Mouse (Mus musculus): ENCODE measurements around the gene Ntpcr. TPM values are rescaled to one million over a fixed set of nuclear protein-coding genes. Genes with fewer than 3 reads are reported as not detected.

The Ntpcr gene
- total and polyA plus RNA-seq, 3 experiments = 40.0 to 45.3 TPM; not detected in 1

DNA sequence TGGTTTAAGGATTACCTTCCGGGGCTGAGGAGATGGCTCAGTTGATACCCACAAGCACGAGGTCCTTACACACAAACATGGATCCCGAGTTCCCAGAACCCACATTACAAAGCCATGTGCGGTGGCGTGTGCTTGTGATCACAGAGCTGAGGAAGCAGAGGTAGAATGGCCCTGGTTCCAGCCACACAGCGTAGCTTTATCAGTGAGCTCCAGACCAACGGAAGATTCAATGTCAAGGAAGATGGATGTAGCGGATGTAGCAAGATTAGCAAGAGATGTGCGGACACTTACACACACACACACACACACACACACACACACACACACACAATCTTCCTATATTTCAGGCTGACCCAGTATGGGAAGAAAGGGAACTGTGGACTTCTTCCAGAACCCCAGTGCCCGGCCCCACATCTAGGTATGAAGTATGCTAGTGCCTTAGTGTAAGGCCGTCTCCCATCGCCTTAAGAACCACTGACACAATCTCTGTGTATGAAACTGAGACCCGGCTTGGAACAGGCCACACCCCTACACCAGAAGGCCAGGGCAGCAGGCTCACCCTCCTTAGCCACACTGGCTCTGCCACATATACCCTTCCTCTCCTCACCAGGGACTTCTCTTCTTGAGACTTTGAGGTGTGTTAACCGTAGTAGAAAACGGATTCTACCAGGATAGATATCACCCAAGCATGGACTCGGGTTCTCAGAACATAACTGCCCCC lies 33.5 kb downstream of the Ntpcr start:
- H3K79me2 ChIP-seq (ENCODE audit: control insufficient read depth, insufficient read depth, low read length, poor library complexity) = no peaks in the 10 kb centered on the region
- DNase-seq (ENCODE audit: low read depth, low spot score) = no peak
- H3K9ac ChIP-seq (ENCODE audit: control insufficient read depth, low read depth, low read length, poor library complexity, severe bottlenecking) = no peak overlapping the region
- no peak overlapping the region for H3K27ac ChIP-seq (ENCODE audit: control insufficient read depth, low read depth, low read length)
- H3K36me3 ChIP-seq (ENCODE audit: control insufficient read depth in 1 of 2, insufficient read depth in 2 of 2, low read length in 2 of 2) = no peaks in the 10 kb centered on the region
- no peak overlapping the region for H3K4me3 ChIP-seq (ENCODE audit: control insufficient read depth in 1 of 2, insufficient read depth in 1 of 2, low read depth in 2 of 2, low read length in 2 of 2)
- no peaks in the 10 kb centered on the region for H3K9me3 ChIP-seq (replicated peaks; ENCODE audit: insufficient read depth, low read length)
- no peaks in the 10 kb centered on the region for H3K4me1 ChIP-seq (ENCODE audit: control insufficient read depth in 1 of 2, insufficient read depth in 2 of 2, low read length in 2 of 2)
- TF ChIP-seq TCF12 (IDR thresholded peaks at IDR 0.05; ENCODE audit: low read depth, low read length) = no peak
- no peak for TF ChIP-seq USF1 (IDR thresholded peaks at IDR 0.05; ENCODE audit: low read depth, low read length)
- no peak for TF ChIP-seq SMC3 (IDR thresholded peaks at IDR 0.05; ENCODE audit: low read depth, low read length)
- no peak for TF ChIP-seq MEF2A (IDR thresholded peaks at IDR 0.05; ENCODE audit: extremely low read depth, insufficient replicate concordance, low read depth, low read length, poor library complexity, severe bottlenecking)
- no peak for TF ChIP-seq MXI1 (IDR thresholded peaks at IDR 0.05; ENCODE audit: low read depth, low read length)
- TF ChIP-seq RCOR1 (IDR thresholded peaks at IDR 0.05; ENCODE audit: low read depth, low read length) = no peak
- no peak for TF ChIP-seq GATA1 (IDR thresholded peaks at IDR 0.05; ENCODE audit: low read depth, low read length)
- TF ChIP-seq TAL1 (IDR thresholded peaks at IDR 0.05; ENCODE audit: low read length) = no peak
- no peak for TF ChIP-seq ZMIZ1 (IDR thresholded peaks at IDR 0.05; ENCODE audit: low read depth, low read length)
- no peak for TF ChIP-seq POLR2A (IDR thresholded peaks at IDR 0.05; ENCODE audit: control insufficient read depth in 1 of 2, insufficient read depth in 1 of 2, low read depth in 1 of 2, low read length in 2 of 2, poor library complexity in 1 of 2)
- no peak for TF ChIP-seq RAD21 (IDR thresholded peaks at IDR 0.05; ENCODE audit: low read depth, low read length)
- TF ChIP-seq SIN3A (IDR thresholded peaks at IDR 0.05; ENCODE audit: low read length) = no peak
- TF ChIP-seq NRF1 (IDR thresholded peaks at IDR 0.05; ENCODE audit: insufficient read depth, low read depth, low read length, poor library complexity, severe bottlenecking) = no peak
- no peak for TF ChIP-seq E2F4 (IDR thresholded peaks at IDR 0.05; ENCODE audit: borderline replicate concordance, low read depth, low read length)
- TF ChIP-seq ETS1 (IDR thresholded peaks at IDR 0.05; ENCODE audit: low read depth, low read length) = no peak
- TF ChIP-seq CTCF (IDR thresholded peaks at IDR 0.05 in 2 of 3, conservative IDR thresholded peaks at IDR 0.05 in 1 of 3; ENCODE audit: control insufficient read depth in 1 of 3, insufficient read depth in 1 of 3, low read depth in 2 of 3, low read length in 3 of 3, poor library complexity in 1 of 3, severe bottlenecking in 1 of 3) = no peak
- no peaks in the 10 kb centered on the region for H3K27me3 ChIP-seq (ENCODE audit: control insufficient read depth in 1 of 2, insufficient read depth in 2 of 2, low read length in 2 of 2)

DNA sequence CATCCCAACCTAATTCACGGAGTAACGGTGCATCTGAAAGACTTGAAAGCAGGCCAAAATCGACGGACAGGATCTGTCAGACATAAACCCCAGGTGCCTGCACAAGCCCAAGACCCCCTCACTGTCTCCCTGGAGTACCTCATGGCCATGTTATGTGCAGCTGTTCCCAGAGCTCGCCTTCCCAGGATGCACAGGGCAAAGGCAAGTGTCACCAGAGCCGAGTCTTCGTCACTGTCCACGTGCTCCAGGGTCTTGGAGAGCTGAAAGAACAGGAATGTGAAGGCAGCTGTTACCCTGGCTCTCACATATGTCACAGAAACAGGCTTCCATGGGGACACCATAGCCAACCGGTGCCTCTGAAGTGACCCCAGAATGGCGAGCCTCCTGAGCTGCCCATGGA lies 38.3 kb downstream of the Ntpcr start:
- Histone ChIP-seq H3K9ac (ENCODE audit: control insufficient read depth, low read depth, low read length, poor library complexity, severe bottlenecking) (no peak overlapping the region), H3K4me3 (ENCODE audit: control insufficient read depth in 1 of 2, insufficient read depth in 1 of 2, low read depth in 2 of 2, low read length in 2 of 2) (no peak overlapping the region), H3K4me1 (ENCODE audit: control insufficient read depth in 1 of 2, insufficient read depth in 2 of 2, low read length in 2 of 2) (no peaks in the 10 kb centered on the region), H3K27me3 (ENCODE audit: control insufficient read depth in 1 of 2, insufficient read depth in 2 of 2, low read length in 2 of 2) (no peaks in the 10 kb centered on the region), H3K79me2 (ENCODE audit: control insufficient read depth, insufficient read depth, low read length, poor library complexity) (no peaks in the 10 kb centered on the region), H3K36me3 (ENCODE audit: control insufficient read depth in 1 of 2, insufficient read depth in 2 of 2, low read length in 2 of 2) (no peaks in the 10 kb centered on the region), H3K27ac (ENCODE audit: control insufficient read depth, low read depth, low read length) (no peak overlapping the region), H3K9me3 (replicated peaks; ENCODE audit: insufficient read depth, low read length) (no peaks in the 10 kb centered on the region)
- TF ChIP-seq MYC (IDR thresholded peaks at IDR 0.05; ENCODE audit: low read depth, low read length) (no peak), MYB (IDR thresholded peaks at IDR 0.05; ENCODE audit: low read depth, low read length) (no peak), NELFE (IDR thresholded peaks at IDR 0.05; ENCODE audit: low read depth, low read length) (no peak), CHD1 (IDR thresholded peaks at IDR 0.05; ENCODE audit: low read depth, low read length) (no peak), TCF12 (IDR thresholded peaks at IDR 0.05; ENCODE audit: low read depth, low read length) (no peak), USF1 (IDR thresholded peaks at IDR 0.05; ENCODE audit: low read depth, low read length) (no peak), BHLHE40 (IDR thresholded peaks at IDR 0.05; ENCODE audit: borderline replicate concordance, low read depth, low read length) (no peak), ZC3H11A (IDR thresholded peaks at IDR 0.05; ENCODE audit: low read depth, low read length) (no peak), EP300 (IDR thresholded peaks at IDR 0.05; ENCODE audit: low read depth in 1 of 2, low read length in 2 of 2) (no peak), ZKSCAN1 (IDR thresholded peaks at IDR 0.05; ENCODE audit: low read depth, low read length) (no peak), CHD2 (IDR thresholded peaks at IDR 0.05; ENCODE audit: low read length) (no peak), MXI1 (IDR thresholded peaks at IDR 0.05; ENCODE audit: low read depth, low read length) (no peak), ETS1 (IDR thresholded peaks at IDR 0.05; ENCODE audit: low read depth, low read length) (no peak), MAX (IDR thresholded peaks at IDR 0.05; ENCODE audit: low read length) (no peak), GABPA (IDR thresholded peaks at IDR 0.05; ENCODE audit: low read depth, low read length) (no peak), ZMIZ1 (IDR thresholded peaks at IDR 0.05; ENCODE audit: low read depth, low read length) (no peak), USF2 (IDR thresholded peaks at IDR 0.05; ENCODE audit: borderline replicate concordance in 1 of 2, insufficient read depth in 1 of 2, low read depth in 1 of 2, low read length in 2 of 2) (no peak), GATA1 (IDR thresholded peaks at IDR 0.05; ENCODE audit: low read depth, low read length) (no peak), SIN3A (IDR thresholded peaks at IDR 0.05; ENCODE audit: low read length) (no peak)
- no peak for DNase-seq (ENCODE audit: low read depth, low spot score)

Data from MEL (cell line).